Mouse (Mus musculus) v-Abl transformed pro-B cells (cell line): ENCODE measurements at regions not wholly inside any gene's neighbourhood (a gene's known extent, or its start where the extent isn't known, plus 50 kb on each side); places are given as distances from the start of the nearest gene placed in this dataset.

Source experiments
- in situ Hi-C, 2 experiments: fragments of 400-800 bp; cut with MboI; formaldehyde crosslinking; loops; one replicate each; pipeline ENCODE4 v1.15.1; 2025; ENCODE audit not compliant: unreplicated experiment in 2 of 2

DNA sequence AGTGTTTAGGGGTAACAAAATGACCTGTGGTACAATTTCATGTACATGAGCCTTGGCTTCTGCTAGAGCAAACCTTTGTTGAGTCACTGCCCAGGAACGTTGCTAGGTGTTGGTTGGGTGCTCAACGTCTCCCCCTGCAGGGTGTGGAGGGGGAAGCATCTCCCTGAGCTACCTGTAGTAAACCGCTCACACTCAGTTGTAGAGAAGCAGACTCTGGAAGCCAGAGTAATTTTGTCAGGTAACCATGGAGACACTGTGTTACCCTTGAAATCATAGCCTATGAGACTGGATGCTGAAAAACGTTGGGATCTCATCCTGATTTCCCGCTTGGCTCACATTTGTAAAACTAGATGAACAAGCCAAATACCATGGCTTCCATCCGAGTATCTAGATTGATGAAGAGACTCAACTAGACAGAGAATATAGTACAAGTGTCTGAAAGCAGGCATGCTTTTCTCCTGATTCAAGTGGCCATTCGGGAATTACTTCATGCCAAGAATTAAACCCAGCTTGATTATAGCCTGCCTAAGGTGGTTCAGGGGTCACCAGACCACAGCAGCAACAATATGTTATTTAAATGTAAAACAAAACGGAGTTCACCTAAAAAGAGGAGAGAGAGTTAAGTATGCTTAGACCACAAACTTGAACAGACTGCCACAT, 63.7 kb upstream of the Ctla4 start:
- in situ Hi-C loops: no loop called here

DNA sequence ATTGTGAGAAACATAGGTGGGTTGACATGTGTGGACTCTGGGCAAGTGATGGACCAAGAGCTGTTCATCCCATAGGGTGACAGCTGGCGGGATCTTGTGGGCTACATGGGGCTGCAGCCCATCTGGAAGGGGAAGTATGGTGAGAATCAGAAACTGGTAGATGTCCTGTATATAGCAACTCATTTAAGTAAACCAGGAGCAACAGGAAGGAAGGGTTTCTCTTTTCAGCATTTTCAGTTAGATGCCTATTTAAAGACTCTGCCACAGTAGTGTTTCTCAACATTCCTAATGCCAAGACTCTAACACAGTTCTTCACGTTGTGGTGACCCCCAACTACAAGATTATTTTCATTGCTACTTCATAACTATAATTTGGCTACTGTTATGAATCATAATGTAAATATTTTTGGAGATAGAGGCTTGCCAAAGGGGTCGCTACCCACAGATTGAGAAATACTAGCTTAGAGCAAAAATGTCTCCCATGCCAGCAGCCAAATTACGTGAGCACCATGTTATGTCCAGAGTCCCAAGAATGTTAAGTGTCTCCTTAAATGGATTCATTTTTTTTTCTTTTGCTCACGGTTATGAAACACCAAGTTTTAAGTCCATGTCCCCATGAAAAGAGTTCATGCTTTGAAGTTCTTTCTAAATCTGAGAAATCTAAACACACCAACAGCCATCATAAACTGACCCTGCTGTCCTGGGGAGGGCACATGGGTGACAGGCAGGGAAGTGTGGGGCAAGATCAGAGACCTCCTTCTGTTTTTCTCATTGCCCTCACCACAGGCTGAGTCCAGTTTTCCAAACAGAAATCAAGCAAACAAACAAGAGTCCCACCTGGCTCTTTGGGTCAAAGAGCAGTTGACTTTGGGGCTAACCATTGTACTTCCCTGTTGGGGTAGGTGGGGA, 62.3 kb upstream of the Ctla4 start:
- in situ Hi-C loops: loop anchor here in 1 of 2 experiments (25.0 kb wide), 1 partner anchor 262 kb away; the partner anchor contains the start of gene Raph1

DNA sequence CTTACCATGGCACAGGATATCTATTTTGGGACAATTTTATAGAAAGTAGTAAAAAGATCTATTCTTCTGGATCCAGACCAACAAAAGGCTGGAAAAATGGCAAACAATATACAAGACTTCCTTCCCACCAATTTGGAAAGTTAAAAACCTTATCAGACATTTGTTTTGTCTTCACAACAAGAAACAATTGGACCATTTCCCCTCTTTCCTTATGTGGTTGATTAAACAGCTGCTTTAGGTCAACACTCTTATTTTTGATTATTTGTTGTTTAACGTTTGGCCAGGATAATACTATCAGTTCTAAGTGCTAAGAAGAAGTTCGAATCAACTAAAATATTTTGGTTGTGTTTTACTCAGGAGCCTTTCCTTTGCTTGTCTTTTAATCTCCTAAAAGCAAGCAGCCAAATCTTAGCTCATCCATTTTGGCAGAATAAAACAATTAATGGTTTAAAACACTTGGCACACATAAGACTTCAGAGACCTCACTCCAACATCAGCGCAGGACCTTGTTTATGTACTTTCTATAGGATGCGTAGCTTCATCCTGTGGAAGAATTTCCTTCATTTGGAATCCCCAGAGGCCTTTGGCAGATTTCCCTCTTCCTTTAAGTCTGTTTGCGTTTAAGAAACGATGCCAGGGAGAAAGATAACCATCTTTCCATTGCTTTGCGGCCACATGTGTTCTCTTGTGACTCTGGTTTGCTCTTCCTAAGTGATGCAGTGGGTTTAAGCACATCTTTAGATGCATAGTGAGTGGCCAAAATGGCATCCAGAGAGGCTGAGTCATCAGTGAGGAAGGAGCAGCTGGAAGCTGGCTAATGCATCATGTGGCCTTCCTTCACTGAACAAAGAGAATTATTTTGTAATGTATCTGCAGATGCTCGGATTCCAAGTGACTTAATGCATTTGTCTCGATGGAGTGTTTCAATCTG, 61.3 kb upstream of the Ctla4 start:
- in situ Hi-C loops: loop anchor here in 1 of 2 experiments (25.0 kb wide), 1 partner anchor 263 kb away; the partner anchor contains the start of gene Raph1

DNA sequence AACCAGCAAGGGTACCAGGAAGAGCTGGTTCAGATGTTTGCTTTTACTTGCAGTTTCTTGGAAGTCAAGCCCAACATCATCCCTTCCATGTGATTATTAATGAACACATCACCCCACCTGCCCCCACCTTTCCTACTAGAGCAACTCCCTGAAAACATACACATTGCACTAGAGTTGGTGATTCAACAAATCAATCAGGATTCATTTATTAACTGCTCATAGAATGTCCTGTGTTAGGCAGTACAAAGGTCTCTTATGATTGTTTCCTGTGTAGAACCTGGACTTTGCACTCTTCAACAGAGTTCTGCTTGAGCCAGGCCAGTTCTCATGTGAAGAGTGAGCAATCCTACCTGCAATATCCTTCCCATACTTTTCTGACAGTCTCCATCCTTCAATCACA, 59.8 kb upstream of the Ctla4 start:
- in situ Hi-C loops: loop anchor here in 1 of 2 experiments (25.0 kb wide), 1 partner anchor 265 kb away; the partner anchor contains the start of gene Raph1

DNA sequence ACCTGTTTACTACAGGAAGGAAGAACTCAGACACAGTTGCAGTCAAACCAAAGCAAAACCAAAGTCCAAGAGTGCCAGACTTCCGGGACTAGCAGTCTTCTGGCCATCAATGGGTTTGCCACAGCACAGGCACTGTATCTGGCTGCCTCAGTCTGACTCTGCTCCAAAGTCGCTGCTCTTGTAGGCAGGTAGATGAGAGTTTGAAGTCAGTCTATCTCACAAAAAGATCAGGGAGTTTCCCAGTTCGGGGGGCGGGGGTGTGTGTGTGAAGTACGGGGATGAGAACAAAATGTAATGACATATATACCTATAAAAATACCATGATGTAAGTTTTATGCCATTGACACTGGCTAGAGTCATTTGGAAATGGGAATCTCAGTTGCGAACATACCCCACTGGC, 58.6 kb upstream of the Ctla4 start:
- in situ Hi-C loops: loop anchor here in 1 of 2 experiments (25.0 kb wide), 1 partner anchor 266 kb away; the partner anchor contains the start of gene Raph1

DNA sequence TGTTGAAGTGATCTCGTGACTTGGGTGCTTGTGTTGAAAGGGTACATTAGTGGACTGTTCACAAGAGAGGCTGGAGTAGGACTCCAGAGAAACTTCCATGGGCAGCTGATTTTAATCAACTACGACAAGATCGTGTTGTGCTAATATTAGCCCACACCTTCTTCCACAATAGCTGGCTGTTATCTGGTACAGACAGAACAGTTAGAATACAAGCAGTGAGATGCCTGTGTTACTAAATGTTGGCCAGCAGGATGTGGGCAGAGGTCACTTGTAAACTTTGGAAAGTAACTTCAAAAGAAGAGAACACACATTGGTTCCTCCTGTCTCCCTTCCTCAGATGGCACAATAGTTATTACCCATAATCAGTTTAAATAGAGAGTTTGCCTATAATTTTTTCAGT, 57.0 kb upstream of the Ctla4 start:
- in situ Hi-C loops: loop anchor here in 1 of 2 experiments (25.0 kb wide), 1 partner anchor 268 kb away; the partner anchor contains the start of gene Raph1

DNA sequence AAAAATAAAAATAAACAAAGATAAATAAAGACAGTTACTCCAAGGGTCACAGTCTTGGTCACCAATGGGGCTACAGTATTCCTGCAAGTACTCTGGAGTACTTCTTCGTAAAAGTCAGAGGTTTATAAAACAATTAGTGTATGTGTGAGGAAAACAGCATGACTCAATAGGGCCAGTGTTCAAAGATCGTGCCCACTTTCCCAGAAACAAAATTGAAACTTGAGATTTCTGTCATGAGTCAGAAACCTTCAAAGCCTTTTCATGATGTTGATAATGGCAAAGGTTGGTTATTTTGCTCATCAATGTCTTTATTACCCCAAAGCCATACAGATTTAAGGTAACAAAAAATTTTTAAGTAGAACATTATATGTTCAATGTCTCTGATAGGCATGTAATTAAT, 53.1 kb upstream of the Ctla4 start:
- in situ Hi-C loops: loop anchor here in 1 of 2 experiments (25.0 kb wide), 1 partner anchor 271 kb away; the partner anchor contains the start of gene Raph1
